Mouse (Mus musculus) forebrain, postnatal 0 days (tissue): Measurements from ENCODE around the gene Gpr142. TPM values are rescaled to one million over a fixed set of nuclear protein-coding genes. Genes with fewer than 3 reads are reported as not detected.
A peak's percentile ranks its signal among the peaks of the same experiment; 100 is the strongest.

Experiments
- ATAC-seq: fragments of 200-750 bp; cut with Nextera tagmentation; 2 replicates; pipeline ENCODE4 v1.8.0; 2017; ENCODE audit warnings: mild to moderate bottlenecking, moderate library complexity
- DNase-seq: peaks from one replicate; pipeline ENCODE4 v3.0.0-alpha.2; 2015
- H3K27ac ChIP-seq: fragments of 300-500 bp; sonication (generic); 2 replicates; pipeline ENCODE4 v1.5.1; 2014; ENCODE audit warnings: low read depth, mild to moderate bottlenecking, antibody characterized with exemption, low read length, moderate library complexity, mixed read lengths
- H3K27me3 ChIP-seq: fragments of 300-500 bp; sonication (generic); 2 replicates; pipeline ENCODE4 v1.6.1; 2014; ENCODE audit warnings: mild to moderate bottlenecking, low read length, mixed read lengths; ENCODE audit not compliant: insufficient read depth
- H3K36me3 ChIP-seq: fragments of 300-500 bp; sonication (generic); 2 replicates; pipeline ENCODE4 v1.6.1; 2014; ENCODE audit warnings: mild to moderate bottlenecking, moderate library complexity; ENCODE audit not compliant: insufficient read depth
- H3K4me1 ChIP-seq: fragments of 300-500 bp; sonication (generic); 2 replicates; pipeline ENCODE4 v1.6.1; 2014; ENCODE audit warnings: antibody characterized with exemption; ENCODE audit not compliant: insufficient read depth
- H3K4me2 ChIP-seq: fragments of 300-500 bp; sonication (generic); 2 replicates; pipeline ENCODE4 v1.6.1; 2014; ENCODE audit warnings: low read depth, mild to moderate bottlenecking, moderate library complexity
- H3K4me3 ChIP-seq: fragments of 300-500 bp; sonication (generic); 2 replicates; pipeline ENCODE4 v1.5.1; 2014; ENCODE audit warnings: low read depth, low read length, mixed read lengths
- H3K9ac ChIP-seq: fragments of 300-500 bp; sonication (generic); 2 replicates; pipeline ENCODE4 v1.6.1; 2014; ENCODE audit warnings: mild to moderate bottlenecking
- H3K9me3 ChIP-seq: fragments of 300-500 bp; sonication (generic); 2 replicates; pipeline ENCODE4 v1.6.1; 2016; ENCODE audit warnings: low read length
- CTCF ChIP-seq: sonication (generic); IDR thresholded peaks from 2 replicates; pipeline ENCODE4 v1.5.1; 2016; ENCODE audit warnings: antibody characterized with exemption, control low read depth, low read depth
- WGBS: fragments of 180-500 bp; shearing (Covaris S2); extraction: QIAGEN DNeasy Blood & Tissue Kit; methylation state at CpG from one replicate; pipeline ENCODE4 v1.1.7; 2014; 5-methylcytosine and 5-hydroxymethylcytosine counted together
- polyA plus RNA-seq: library from polyadenylated mRNA; unstranded; fragments of >200 nt; fragmentation: Nextera tagmentation; extraction: Ambion mirVana; gene quantifications from 2 replicates; pipeline ENCODE4 v1.2.1, GENCODE M21; 2015
- total RNA-seq: library from RNA; depleted of rRNA; stranded (reverse); fragments of >200 nt; gene quantifications from 2 replicates; pipeline ENCODE4 v1.2.3, GENCODE M21; 2014

Gpr142 gene
- total and polyA plus RNA-seq, 2 experiments from 2014 or later = not detected

DNA sequence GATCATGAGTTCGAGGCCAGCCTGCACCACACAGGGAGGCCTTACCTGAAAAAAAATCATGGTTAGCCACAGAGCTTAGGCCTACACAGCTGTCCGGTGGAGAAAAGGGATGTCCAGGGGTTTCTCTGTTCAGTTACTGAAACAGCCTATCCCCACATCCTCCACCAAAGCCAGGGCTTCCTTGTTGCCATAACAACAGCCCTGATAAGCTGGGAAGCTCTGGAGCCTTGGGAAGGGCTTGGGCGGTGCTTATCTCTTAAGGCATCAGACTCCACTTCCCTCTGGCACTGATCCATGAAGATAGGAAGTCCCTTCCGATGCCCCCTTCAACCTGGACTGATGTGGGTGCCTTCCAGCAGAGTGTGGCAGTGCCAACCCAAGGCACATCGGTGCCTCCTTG lies 34.4 kb downstream of the Gpr142 start:
- H3K27ac ChIP-seq = no peak overlapping the region
- DNase-seq = peak; percentile 45
- TF ChIP-seq CTCF = no peak
- H3K36me3 ChIP-seq = no peaks in the 10 kb centered on the region
- peaks cover 9% of the 10 kb centered on the region; the same call in 1 of the 2 replicates for H3K4me1 ChIP-seq
- no peaks in the 10 kb centered on the region for H3K27me3 ChIP-seq
- no peak overlapping the region for H3K4me3 ChIP-seq
- WGBS = 53% methylated on average over 5 of the region's 5 CpGs
- peak; percentile 54; the same call in 1 of the 2 replicates for ATAC-seq
- H3K9me3 ChIP-seq = no peaks in the 10 kb centered on the region
- H3K4me2 ChIP-seq = no peak overlapping the region
- H3K9ac ChIP-seq = no peak overlapping the region

GRCm38 (mm10) chr11:114843818-114844463 lies 45.2 kb downstream of the Gpr142 start:
- no peak for DNase-seq
- Histone ChIP-seq H3K4me2 (no peak overlapping the region), H3K27me3 (peaks cover 1% of the 10 kb centered on the region; the same call in 1 of the 2 replicates), H3K4me3 (no peak overlapping the region), H3K9ac (no peak overlapping the region), H3K4me1 (no peaks in the 10 kb centered on the region), H3K9me3 (no peaks in the 10 kb centered on the region), H3K36me3 (no peaks in the 10 kb centered on the region), H3K27ac (no peak overlapping the region)
- peak; percentile 12; the same call in 1 of the 2 replicates for ATAC-seq
- WGBS = 11% methylated on average over 8 of the region's 8 CpGs
- TF ChIP-seq CTCF = no peak

DNA sequence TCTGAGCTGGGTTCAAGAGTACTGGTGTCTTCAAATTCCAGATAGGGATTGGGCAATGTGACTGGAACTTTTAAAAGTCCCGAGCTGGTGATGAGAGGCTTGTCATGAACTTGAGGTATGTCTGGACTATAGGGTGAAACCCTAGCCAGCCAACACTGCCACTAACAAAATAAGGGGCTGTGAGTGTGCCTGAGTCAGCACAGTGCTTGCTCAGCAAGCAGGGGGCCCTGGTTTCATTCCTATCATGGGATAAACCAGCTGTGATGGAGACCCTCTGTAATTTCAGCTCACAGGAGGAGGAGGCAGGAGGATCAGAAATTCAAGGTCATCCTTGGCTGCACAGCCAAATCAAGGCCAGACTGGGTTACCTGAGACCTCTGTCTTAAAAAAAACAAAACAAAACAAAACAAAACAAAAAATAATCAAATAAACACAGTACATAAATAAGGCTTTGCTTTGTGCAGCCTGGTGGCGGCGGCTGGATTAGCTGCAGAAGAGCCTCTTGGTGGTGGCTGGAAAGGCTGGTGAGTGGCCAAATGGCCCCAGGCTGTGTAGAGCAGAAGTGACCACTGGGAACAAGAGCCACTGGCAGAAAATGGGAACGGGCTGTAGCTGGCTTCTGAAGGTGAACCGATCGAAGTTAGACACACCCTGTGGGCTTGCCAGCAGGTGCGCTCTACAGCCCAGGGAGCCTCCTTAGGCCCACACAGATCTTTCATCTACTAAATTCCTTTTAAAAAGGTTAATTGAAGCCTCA lies 45.9 kb downstream of the Gpr142 start:
- Histone ChIP-seq H3K36me3 (no peaks in the 10 kb centered on the region), H3K27ac (no peak overlapping the region), H3K4me3 (no peak overlapping the region), H3K9ac (no peak overlapping the region), H3K4me2 (no peak overlapping the region), H3K4me1 (no peaks in the 10 kb centered on the region), H3K27me3 (peaks cover 8% of the 10 kb centered on the region), H3K9me3 (no peaks in the 10 kb centered on the region)
- DNase-seq (no peak), ATAC-seq (no peak)
- TF ChIP-seq CTCF = no peak
- WGBS = 69% methylated on average over 7 of the region's 7 CpGs

DNA sequence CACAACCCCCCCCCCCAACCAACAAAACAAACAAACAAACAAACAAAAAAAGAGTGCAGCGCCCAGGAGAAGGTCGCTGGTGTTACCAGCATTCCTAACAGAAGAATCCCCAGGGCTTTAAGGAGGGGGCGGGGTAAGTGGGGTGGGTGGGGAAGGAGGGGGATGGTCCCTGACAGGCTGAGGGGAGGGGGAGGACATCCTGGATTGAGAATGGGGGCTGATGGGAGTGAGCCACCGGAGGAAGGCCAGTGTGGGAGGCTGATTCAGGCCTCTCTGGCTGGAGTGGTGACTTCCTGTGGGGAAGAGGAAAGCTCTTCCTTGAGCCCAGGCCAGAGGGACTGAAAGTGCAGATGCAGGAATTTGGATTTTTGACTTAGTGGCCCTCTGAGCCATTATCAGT lies 47.6 kb downstream of the Gpr142 start:
- Histone ChIP-seq H3K36me3 (no peaks in the 10 kb centered on the region), H3K9ac (no peak overlapping the region), H3K4me1 (no peaks in the 10 kb centered on the region), H3K27ac (no peak overlapping the region), H3K27me3 (peaks cover 14% of the 10 kb centered on the region), H3K4me3 (no peak overlapping the region), H3K9me3 (no peaks in the 10 kb centered on the region), H3K4me2 (no peak overlapping the region)
- TF ChIP-seq CTCF = no peak
- 85% methylated on average over 4 of the region's 4 CpGs for WGBS
- ATAC-seq = no peak
- DNase-seq = no peak

DNA sequence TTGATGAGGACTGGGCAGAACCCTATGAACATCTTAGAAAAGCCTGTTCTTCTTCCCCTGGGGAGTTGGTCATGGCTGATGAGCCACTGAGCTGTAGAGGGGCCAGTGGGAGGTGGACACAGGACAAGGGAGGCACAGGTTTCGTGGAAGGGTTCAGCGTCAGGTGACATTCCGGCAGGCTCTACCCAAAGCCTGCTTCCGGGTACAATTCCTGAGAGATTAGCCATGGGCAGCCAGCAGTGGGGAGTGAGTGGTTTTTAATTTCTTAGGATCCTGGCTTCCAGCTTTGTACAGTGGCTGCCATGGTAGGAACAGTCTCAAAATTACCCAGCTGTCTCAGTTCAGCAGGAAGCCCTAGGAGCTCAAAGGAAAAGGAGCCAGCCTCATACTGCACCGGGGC lies 48.3 kb downstream of the Gpr142 start:
- Histone ChIP-seq H3K27me3 (peaks cover 18% of the 10 kb centered on the region), H3K27ac (no peak overlapping the region), H3K4me3 (no peak overlapping the region), H3K9me3 (no peaks in the 10 kb centered on the region), H3K9ac (no peak overlapping the region), H3K36me3 (no peaks in the 10 kb centered on the region), H3K4me2 (no peak overlapping the region), H3K4me1 (no peaks in the 10 kb centered on the region)
- TF ChIP-seq CTCF = no peak
- ATAC-seq (no peak), DNase-seq (no peak)
- WGBS = 83% methylated on average over 5 of the region's 5 CpGs

DNA sequence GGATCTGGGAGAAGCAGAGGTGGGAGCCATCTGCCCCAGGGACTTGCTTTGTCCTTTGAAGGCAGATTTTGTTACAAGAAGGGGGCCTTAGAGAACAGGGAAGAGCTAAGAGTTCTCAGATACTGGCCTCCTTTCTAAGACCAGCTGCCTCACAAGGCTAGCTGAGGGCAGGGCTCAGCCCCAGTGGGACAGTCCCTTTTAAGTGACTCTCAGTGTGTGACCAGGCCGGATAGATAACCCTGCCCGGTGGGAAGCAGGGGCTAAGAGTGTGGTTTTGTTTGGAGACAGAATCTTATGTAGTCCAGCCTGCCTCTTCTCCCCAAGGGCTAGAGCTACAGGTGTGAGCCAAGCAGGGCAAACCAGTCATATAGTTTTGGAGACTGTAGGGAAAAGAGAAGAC lies 50.8 kb downstream of the Gpr142 start:
- H3K27me3 ChIP-seq = peaks cover 35% of the 10 kb centered on the region
- H3K36me3 ChIP-seq = no peaks in the 10 kb centered on the region
- 5% methylated on average over 2 of the region's 2 CpGs for WGBS
- DNase-seq = no peak
- H3K4me1 ChIP-seq = no peaks in the 10 kb centered on the region
- no peak overlapping the region for H3K27ac ChIP-seq
- no peak overlapping the region for H3K4me2 ChIP-seq
- H3K9me3 ChIP-seq = no peaks in the 10 kb centered on the region
- TF ChIP-seq CTCF = no peak
- ATAC-seq = no peak
- H3K9ac ChIP-seq = no peak overlapping the region
- no peak overlapping the region for H3K4me3 ChIP-seq

DNA sequence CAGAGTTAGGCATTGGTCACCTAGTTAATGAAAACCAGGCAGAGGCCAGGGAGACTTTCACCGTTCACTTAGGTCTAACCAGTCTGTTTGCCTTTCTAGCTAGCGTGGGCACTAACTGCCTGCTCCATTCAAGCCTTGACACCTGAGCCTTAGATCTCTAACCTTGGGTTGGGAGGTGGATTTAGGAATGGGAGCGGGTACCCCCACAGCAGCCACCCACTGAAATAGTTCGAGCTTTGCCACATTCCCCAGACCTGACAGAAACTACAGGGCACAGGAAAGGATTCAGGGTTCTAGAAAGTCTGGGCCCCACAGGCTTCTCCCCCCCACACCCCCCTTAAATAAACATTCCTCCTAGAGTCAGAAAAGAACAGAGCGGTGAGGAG lies 51.3 kb downstream of the Gpr142 start:
- DNase-seq (no peak), ATAC-seq (no peak)
- no peaks in the 10 kb centered on the region for H3K36me3 ChIP-seq
- H3K9me3 ChIP-seq = no peaks in the 10 kb centered on the region
- no peak for TF ChIP-seq CTCF
- H3K4me3 ChIP-seq = no peak overlapping the region
- 21% methylated on average over 5 of the region's 5 CpGs for WGBS
- peak overlapping the region; percentile 97; the same call in 1 of the 2 replicates for H3K4me2 ChIP-seq
- peaks cover 35% of the 10 kb centered on the region for H3K27me3 ChIP-seq
- no peaks in the 10 kb centered on the region for H3K4me1 ChIP-seq
- H3K9ac ChIP-seq = no peak overlapping the region
- no peak overlapping the region for H3K27ac ChIP-seq
